Mouse (Mus musculus) testis, postnatal 14 days (tissue): ENCODE measurements around the gene Mical2.

ENCODE experiments used
- DNase-seq: peaks from one replicate; pipeline ENCODE4 v3.0.0; 2021; ENCODE audit warnings: low spot score

The Mical2 gene

GRCm38 (mm10) chr7:112209621-112210020 lies 16.0 kb upstream of the Mical2 start:
- no peak for DNase-seq

- peak; percentile 24 for DNase-seq
These were observed 12.5 kb upstream of the Mical2 start for GRCm38 (mm10) chr7:112212921-112213721.

GRCm38 (mm10) chr7:112215871-112216270 lies 9.8 kb upstream of the Mical2 start:
- no peak for DNase-seq

GRCm38 (mm10) chr7:112216720-112217119 lies 8.9 kb upstream of the Mical2 start:
- no peak for DNase-seq

GRCm38 (mm10) chr7:112217208-112217607 lies 8.4 kb upstream of the Mical2 start:
- DNase-seq = no peak

- peak; percentile 31 for DNase-seq
These were observed 2.7 kb upstream of the Mical2 start for GRCm38 (mm10) chr7:112222733-112223524.

- DNase-seq = no peak
These were observed 802 bp upstream of the Mical2 start for GRCm38 (mm10) chr7:112224854-112225253.

- DNase-seq = no peak
These were observed 1.0 kb downstream of the Mical2 start for GRCm38 (mm10) chr7:112226446-112227265.

GRCm38 (mm10) chr7:112227266-112227562 lies 1.6 kb downstream of the Mical2 start:
- no peak for DNase-seq

GRCm38 (mm10) chr7:112228827-112229498 lies 3.3 kb downstream of the Mical2 start:
- DNase-seq = no peak

GRCm38 (mm10) chr7:112231731-112232130 lies 6.1 kb downstream of the Mical2 start:
- no peak for DNase-seq

GRCm38 (mm10) chr7:112233345-112234005 lies 7.8 kb downstream of the Mical2 start:
- no peak for DNase-seq

GRCm38 (mm10) chr7:112234410-112234809 lies 8.8 kb downstream of the Mical2 start:
- DNase-seq = no peak

GRCm38 (mm10) chr7:112235493-112235892 lies 9.8 kb downstream of the Mical2 start:
- no peak for DNase-seq

- no peak for DNase-seq
These were observed 11.6 kb downstream of the Mical2 start for GRCm38 (mm10) chr7:112237211-112237610.

- no peak for DNase-seq
These were observed 12.2 kb downstream of the Mical2 start for GRCm38 (mm10) chr7:112237868-112238267.

GRCm38 (mm10) chr7:112238768-112239728 lies 13.4 kb downstream of the Mical2 start:
- DNase-seq = no peak

GRCm38 (mm10) chr7:112240748-112241147 lies 15.1 kb downstream of the Mical2 start:
- DNase-seq = no peak

GRCm38 (mm10) chr7:112241211-112241944 lies 15.7 kb downstream of the Mical2 start:
- DNase-seq = no peak

GRCm38 (mm10) chr7:112241945-112242329 lies 16.3 kb downstream of the Mical2 start:
- DNase-seq = no peak
